Mouse (Mus musculus) CD4-positive, CD25-positive, alpha-beta regulatory T cell, adult 9 weeks (primary cell): ENCODE data around the gene Myo18a. TPM values are rescaled to one million over a fixed set of nuclear protein-coding genes. Genes with fewer than 3 reads are reported as not detected.

Experiments used
- polyA plus RNA-seq: library from polyadenylated mRNA; unstranded; fragments of 100-300 nt; shearing (Covaris generic); gene quantifications from one replicate; pipeline ENCODE4 v1.2.1, GENCODE M21; 2017

Gene Myo18a
- 69.4 TPM for polyA plus RNA-seq

DNA sequence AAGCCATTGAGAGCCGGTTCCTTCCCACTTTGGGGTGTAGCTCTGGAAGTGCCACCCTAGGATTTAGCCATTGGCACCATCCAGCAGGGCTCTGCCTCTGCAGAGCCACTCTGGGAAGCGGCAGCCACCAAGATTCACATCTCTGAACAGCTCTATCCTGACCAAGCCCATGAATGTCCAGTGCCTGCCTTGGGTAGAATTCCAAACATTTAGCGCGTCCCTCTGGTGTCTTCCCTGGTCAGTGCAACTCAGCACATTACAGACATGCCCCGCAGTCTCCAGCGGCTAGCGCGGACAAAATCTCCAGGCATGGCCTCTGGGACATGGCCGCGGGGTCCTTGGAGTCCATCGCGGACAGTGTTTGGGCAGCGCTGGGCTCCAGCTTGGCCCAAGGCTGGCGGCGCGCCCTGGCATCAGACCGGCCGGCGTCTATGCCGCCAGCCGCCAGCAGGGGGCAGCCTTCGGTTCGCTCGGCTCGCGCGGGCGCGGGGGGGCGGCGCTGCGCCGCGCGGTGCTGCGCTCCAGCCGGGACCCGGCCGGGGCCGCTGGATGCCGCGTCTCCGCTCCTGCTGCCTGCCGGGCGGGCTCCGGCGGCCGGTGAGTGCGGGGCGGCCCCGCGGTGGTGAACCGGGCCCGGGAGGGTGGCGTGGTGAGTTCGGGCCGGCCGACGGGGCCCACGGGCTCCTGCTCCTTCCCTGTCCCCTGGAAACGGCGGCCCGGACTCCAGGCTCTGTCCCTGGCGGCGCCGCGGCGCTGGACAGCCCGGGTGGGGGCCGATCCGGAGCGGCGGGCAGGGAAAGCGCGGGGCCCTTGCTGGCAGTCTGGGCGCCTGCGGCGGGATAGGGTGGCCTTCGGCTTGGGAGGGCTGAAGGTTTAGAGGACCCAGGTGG lies at the start of gene Myo18a:
Gene Myo18a (plus strand): TSS at position 464 of the 890 bp plus-strand sequence.

DNA sequence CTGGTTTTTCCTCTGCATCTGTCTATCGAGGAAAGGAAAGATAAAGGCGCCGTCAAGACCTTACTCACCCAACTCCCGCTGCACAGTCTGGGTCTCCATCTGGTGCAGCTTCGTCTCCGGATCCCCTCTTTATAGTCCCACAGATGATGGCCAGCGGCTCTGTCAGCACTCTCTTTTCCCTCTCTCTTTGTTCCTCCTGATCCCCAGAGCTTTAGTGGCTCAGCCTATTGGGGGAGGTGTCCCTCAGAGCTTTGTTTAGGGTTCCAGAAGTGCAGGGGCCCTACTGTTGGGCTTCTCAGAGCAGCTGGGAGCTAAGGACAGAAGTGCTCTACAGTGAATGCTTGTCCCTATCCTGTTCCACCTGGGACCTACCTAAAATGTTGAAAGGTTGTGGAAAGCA lies 37.9 kb upstream of the Myo18a start, which contains the start of gene Cryba1:
Gene Cryba1 (minus strand): TSS at position 101 of the 400 bp plus-strand sequence.

DNA sequence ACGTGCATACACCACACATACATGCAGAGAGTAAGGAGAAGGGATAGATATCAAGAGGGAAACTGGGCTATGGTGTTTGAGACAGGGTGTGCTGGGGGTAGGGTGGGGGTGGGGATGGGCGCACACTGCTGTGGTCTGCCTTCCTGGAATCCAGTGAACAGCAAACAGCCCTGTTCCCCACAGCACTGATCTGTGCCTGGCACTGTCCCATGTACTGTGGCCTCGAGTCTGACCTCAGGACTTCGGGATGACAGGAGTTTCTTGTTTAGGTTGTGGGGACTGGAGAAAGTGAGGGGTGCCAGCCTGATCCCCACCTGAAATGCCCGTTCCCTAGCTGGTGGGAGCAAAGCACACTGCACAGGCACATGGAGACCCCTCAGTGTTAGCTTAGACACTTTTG lies 24.7 kb downstream of the Myo18a start, which contains the start of gene Gm10277:
Gene Gm10277 (minus strand): TSS at position 41 of the 400 bp plus-strand sequence.

DNA sequence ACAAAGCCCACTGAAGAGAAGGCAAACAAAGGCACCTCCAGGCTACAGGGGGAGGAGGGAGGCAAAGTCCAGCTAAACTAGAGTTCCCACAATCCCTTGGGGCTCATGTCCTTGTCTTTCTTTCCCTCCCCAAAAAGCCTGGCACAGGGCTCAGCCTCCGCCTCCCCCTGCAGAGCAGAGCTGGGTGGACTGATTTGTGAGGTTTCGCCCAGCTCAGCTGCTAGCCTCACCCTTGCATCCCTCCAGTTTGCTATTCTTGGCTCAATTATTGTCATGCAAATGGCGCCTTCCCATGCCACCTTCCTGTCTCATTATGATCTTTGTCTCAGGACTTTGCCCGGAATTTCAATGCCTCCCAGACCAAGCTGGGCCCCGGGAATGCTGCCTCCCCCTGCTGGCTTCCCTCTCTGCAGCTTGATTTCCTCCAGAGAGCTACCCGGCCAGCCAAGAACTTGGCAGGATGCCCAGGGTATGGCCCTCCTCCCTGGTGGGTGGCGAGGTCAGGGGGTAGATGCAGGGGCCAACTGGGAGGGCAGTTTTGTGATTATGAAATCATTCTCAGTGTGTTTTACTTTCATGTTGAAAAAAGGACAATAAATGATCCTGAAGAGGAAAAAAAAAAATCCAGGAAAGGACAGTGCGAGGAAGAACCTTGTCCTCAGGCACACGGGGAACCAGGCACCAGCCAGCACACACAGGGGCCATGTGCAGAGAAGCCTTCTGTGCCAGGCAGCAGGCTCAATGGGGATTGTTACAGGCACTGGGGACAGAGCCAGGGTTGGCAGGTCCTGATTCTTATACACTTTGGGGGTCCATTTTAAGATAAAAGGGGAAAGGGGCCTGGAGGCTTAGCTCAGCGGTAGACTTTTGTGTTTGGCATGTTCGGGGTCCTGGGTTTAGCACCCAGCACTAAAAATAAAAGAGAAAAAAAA lies 131.0 kb downstream of the Myo18a start, which contains the start of gene Pipox:
Gene Pipox (minus strand): TSS at position 310 of the 932 bp plus-strand sequence.

Other genes starting within 250 kb of the Myo18a start
- gene Abhd15, start 248.1 kb upstream of the Myo18a start, polyA plus RNA-seq, result 1.9 TPM
- 17.0 TPM for gene Trp53i13, start 247.3 kb upstream of the Myo18a start, polyA plus RNA-seq
- 0.73 TPM for gene Gm10392, start 244.0 kb upstream of the Myo18a start, polyA plus RNA-seq
- gene Taok1, start 155.4 kb upstream of the Myo18a start, polyA plus RNA-seq, result 7.1 TPM
- 83.4 TPM for gene Nufip2, start 77.1 kb upstream of the Myo18a start, polyA plus RNA-seq
- gene Cryba1, start 38.0 kb upstream of the Myo18a start, polyA plus RNA-seq, result 0.20 TPM
- gene Gm10277, start 24.5 kb downstream of the Myo18a start, polyA plus RNA-seq, result 0.51 TPM
- gene Pipox, start 130.8 kb downstream of the Myo18a start, polyA plus RNA-seq, result 1.8 TPM
- gene Sez6, start 167.6 kb downstream of the Myo18a start, polyA plus RNA-seq, result not detected
- gene Phf12, start 219.5 kb downstream of the Myo18a start, polyA plus RNA-seq, result 22.2 TPM